Mouse (Mus musculus) adrenal gland (tissue): Measurements from ENCODE around the gene Fbxo21.

Experiments
- intact Hi-C: fragments of 180-260 bp; cut with DNase I; formaldehyde crosslinking; loops from one replicate; pipeline ENCODE4 v1.15.1; 2025

Fbxo21 gene

GRCm38 (mm10) chr5:118039241-118039668, 62.7 kb downstream of the Fbxo21 start:
- intact Hi-C loops = no loop called here

- intact Hi-C loops = no loop called here
Measured at GRCm38 (mm10) chr5:118042599-118042998, 66.1 kb downstream of the Fbxo21 start.

GRCm38 (mm10) chr5:118043761-118044160, 67.2 kb downstream of the Fbxo21 start:
- intact Hi-C loops = no loop called here

GRCm38 (mm10) chr5:118044907-118045306, 68.4 kb downstream of the Fbxo21 start:
- intact Hi-C loops = no loop called here

GRCm38 (mm10) chr5:118045385-118045784, 68.9 kb downstream of the Fbxo21 start:
- intact Hi-C loops = no loop called here

GRCm38 (mm10) chr5:118047091-118047757, 70.7 kb downstream of the Fbxo21 start:
- intact Hi-C loops = no loop called here

- intact Hi-C loops = no loop called here
Measured at GRCm38 (mm10) chr5:118048412-118048811, 71.9 kb downstream of the Fbxo21 start.

- intact Hi-C loops = no loop called here
Measured at GRCm38 (mm10) chr5:118048928-118049327, 72.4 kb downstream of the Fbxo21 start.

- intact Hi-C loops = no loop called here
Measured at GRCm38 (mm10) chr5:118050743-118051142, 74.2 kb downstream of the Fbxo21 start.

GRCm38 (mm10) chr5:118051981-118052662, 75.6 kb downstream of the Fbxo21 start:
- intact Hi-C loops = no loop called here

- intact Hi-C loops = no loop called here
Measured at GRCm38 (mm10) chr5:118053205-118053604, 76.7 kb downstream of the Fbxo21 start.

GRCm38 (mm10) chr5:118057508-118058111, 81.1 kb downstream of the Fbxo21 start:
- intact Hi-C loops = no loop called here

GRCm38 (mm10) chr5:118058858-118059257, 82.3 kb downstream of the Fbxo21 start:
- intact Hi-C loops = no loop called here

GRCm38 (mm10) chr5:118059646-118060045, 83.1 kb downstream of the Fbxo21 start:
- intact Hi-C loops = no loop called here
